Mouse (Mus musculus) T-helper 2 cell (primary cell): ENCODE results near the gene Ugt1a6b.

ENCODE experiments used
- in situ Hi-C: fragments of 300-600 bp; cut with MboI, MseI; formaldehyde crosslinking; loops from one replicate; pipeline ENCODE4 v1.15.1; 2025; ENCODE audit warnings: high pct_unique_total_duplicates

Gene Ugt1a6b

GRCm38 (mm10) chr1:88260114-88260513 is 157.1 kb downstream of the Ugt1a6b start:
- in situ Hi-C loops: loop anchor here (10.0 kb wide), 1 partner anchor 705 kb away; no protein-coding TSS in a partner anchor

GRCm38 (mm10) chr1:88260604-88261377 is 157.7 kb downstream of the Ugt1a6b start:
- in situ Hi-C loops: loop anchor here (10.0 kb wide), 1 partner anchor 706 kb away; no protein-coding TSS in a partner anchor

GRCm38 (mm10) chr1:88261706-88262105 is 158.7 kb downstream of the Ugt1a6b start:
- in situ Hi-C loops: loop anchor here (10.0 kb wide), 1 partner anchor 707 kb away; no protein-coding TSS in a partner anchor

GRCm38 (mm10) chr1:88262255-88262654 is 159.2 kb downstream of the Ugt1a6b start:
- in situ Hi-C loops: loop anchor here (10.0 kb wide), 1 partner anchor 707 kb away; no protein-coding TSS in a partner anchor

GRCm38 (mm10) chr1:88262961-88263360 is 159.9 kb downstream of the Ugt1a6b start:
- in situ Hi-C loops: loop anchor here (10.0 kb wide), 1 partner anchor 708 kb away; no protein-coding TSS in a partner anchor

GRCm38 (mm10) chr1:88263778-88264177 is 160.7 kb downstream of the Ugt1a6b start:
- in situ Hi-C loops: loop anchor here (10.0 kb wide), 1 partner anchor 709 kb away; no protein-coding TSS in a partner anchor

GRCm38 (mm10) chr1:88264237-88264868 is 161.3 kb downstream of the Ugt1a6b start:
- in situ Hi-C loops: loop anchor here (10.0 kb wide), 1 partner anchor 710 kb away; no protein-coding TSS in a partner anchor

GRCm38 (mm10) chr1:88264869-88265240 is 161.8 kb downstream of the Ugt1a6b start:
- in situ Hi-C loops: loop anchor here (10.0 kb wide), 1 partner anchor 710 kb away; no protein-coding TSS in a partner anchor

- in situ Hi-C loops: loop anchor here (10.0 kb wide), 1 partner anchor 711 kb away; no protein-coding TSS in a partner anchor
Measured at GRCm38 (mm10) chr1:88266123-88266522, 163.1 kb downstream of the Ugt1a6b start.

GRCm38 (mm10) chr1:88267489-88267888 is 164.4 kb downstream of the Ugt1a6b start:
- in situ Hi-C loops: loop anchor here (10.0 kb wide), 1 partner anchor 713 kb away; no protein-coding TSS in a partner anchor

- in situ Hi-C loops: loop anchor here (10.0 kb wide), 1 partner anchor 713 kb away; no protein-coding TSS in a partner anchor
Measured at GRCm38 (mm10) chr1:88268070-88268469, 165.0 kb downstream of the Ugt1a6b start.
